Mouse (Mus musculus) heart, adult 2 months (tissue): ENCODE measurements at regions not wholly inside any gene's neighbourhood (a gene's known extent, or its start where the extent isn't known, plus 50 kb on each side); places are given as distances from the start of the nearest gene placed in this dataset.

Source experiments
- DNase-seq, 2 experiments: peaks; one replicate each; pipeline ENCODE4 v3.0.0; 2021
- H3K27ac ChIP-seq: fragments of 200-600 bp; 2 replicates; pipeline ENCODE4 v1.8.1; 2022
- H3K27me3 ChIP-seq: fragments of 200-500 bp; 2 replicates; pipeline ENCODE4 v1.6.1; 2012; ENCODE audit warnings: mild to moderate bottlenecking, low read length, inconsistent platforms, mixed read lengths; ENCODE audit not compliant: control insufficient read depth, insufficient read depth
- H3K36me3 ChIP-seq: fragments of 200-500 bp; 2 replicates; pipeline ENCODE4 v1.6.1; 2012; ENCODE audit warnings: low read length, inconsistent platforms; ENCODE audit not compliant: control insufficient read depth, insufficient read depth
- H3K4me1 ChIP-seq: fragments of 200-500 bp; 2 replicates; pipeline ENCODE4 v1.6.1; 2011; ENCODE audit warnings: low read length; ENCODE audit not compliant: control insufficient read depth, insufficient read depth
- H3K4me3 ChIP-seq: fragments of 200-600 bp; 2 replicates; pipeline ENCODE4 v1.8.1; 2022
- H3K79me2 ChIP-seq: fragments of 200-500 bp; replicated peaks from 2 replicates; pipeline ENCODE4 v1.6.1; 2012; ENCODE audit warnings: mild to moderate bottlenecking, inconsistent platforms, low read length, moderate library complexity, mixed read lengths; ENCODE audit not compliant: control insufficient read depth, insufficient read depth
- H3K9ac ChIP-seq: fragments of 200-500 bp; 2 replicates; pipeline ENCODE4 v1.6.1; 2012; ENCODE audit warnings: low read depth, mild to moderate bottlenecking, control low read depth, inconsistent platforms, low read length, mixed read lengths
- CTCF ChIP-seq: fragments of 200-600 bp; IDR thresholded peaks from 2 replicates; pipeline ENCODE4 v1.8.1; 2022; ENCODE audit warnings: antibody characterized with exemption, mild to moderate bottlenecking, moderate library complexity
- EP300 ChIP-seq: fragments of 200-500 bp; IDR thresholded peaks from 2 replicates; pipeline ENCODE4 v1.6.1; 2011; ENCODE audit warnings: low read depth, low read length, control low read depth; ENCODE audit not compliant: insufficient read depth
- POLR2A ChIP-seq: fragments of 200-500 bp; IDR thresholded peaks from 2 replicates; pipeline ENCODE4 v1.6.1; 2011; ENCODE audit warnings: mild to moderate bottlenecking, low read depth, low read length, control low read depth; ENCODE audit not compliant: insufficient read depth
- WGBS: fragments of 180-500 bp; shearing (Covaris S2); methylation state at CpG from one replicate; pipeline ENCODE4 v1.1.7; 2018; 5-methylcytosine and 5-hydroxymethylcytosine counted together
- intact Hi-C: fragments of 180-260 bp; cut with DNase I; formaldehyde crosslinking; loops from one replicate; pipeline ENCODE4 v1.15.1; 2025

- DNase-seq = no peak
- Histone ChIP-seq H3K27me3 (no peaks in the 10 kb centered on the region), H3K4me1 (no peaks in the 10 kb centered on the region), H3K79me2 (no peaks in the 10 kb centered on the region), H3K4me3 (no peak overlapping the region), H3K36me3 (no peaks in the 10 kb centered on the region), H3K27ac (no peak overlapping the region), H3K9ac (no peak overlapping the region)
- intact Hi-C loops = no loop called here
- TF ChIP-seq EP300 (no peak), POLR2A (no peak), CTCF (no peak)
- 68% methylated on average over 7 of the region's 7 CpGs for WGBS
Measured at GRCm38 (mm10) chr10:70374726-70375125, 65.6 kb upstream of the Fam13c start.

- H3K4me1 ChIP-seq = no peaks in the 10 kb centered on the region
- 70% methylated on average over 7 of the region's 7 CpGs for WGBS
- H3K27me3 ChIP-seq = no peaks in the 10 kb centered on the region
- DNase-seq = no peak
- no peaks in the 10 kb centered on the region for H3K79me2 ChIP-seq
- intact Hi-C loops = loop anchor here (5.0 kb wide), 1 partner anchor 57 kb away; no protein-coding TSS in a partner anchor
- no peak overlapping the region for H3K9ac ChIP-seq
- TF ChIP-seq EP300 (no peak), POLR2A (no peak), CTCF (no peak)
- H3K4me3 ChIP-seq = no peak overlapping the region
- H3K27ac ChIP-seq = no peak overlapping the region
- H3K36me3 ChIP-seq = no peaks in the 10 kb centered on the region
Measured at GRCm38 (mm10) chr10:70380041-70380651, 60.1 kb upstream of the Fam13c start.

GRCm38 (mm10) chr10:70384689-70385088 is 55.6 kb upstream of the Fam13c start:
- intact Hi-C loops = loop anchor here (5.0 kb wide), 1 partner anchor 53 kb away; no protein-coding TSS in a partner anchor
- 86% methylated on average over 4 of the region's 4 CpGs for WGBS

GRCm38 (mm10) chr10:70387729-70388128 is 52.6 kb upstream of the Fam13c start:
- intact Hi-C loops = no loop called here
- WGBS = 86% methylated on average over 5 of the region's 5 CpGs
- no peak for DNase-seq

More at GRCm38 (mm10) chr10:70384689-70385088, 55.6 kb upstream of the Fam13c start:
- Histone ChIP-seq H3K4me3 (no peak overlapping the region), H3K9ac (no peak overlapping the region), H3K79me2 (no peaks in the 10 kb centered on the region), H3K27me3 (no peaks in the 10 kb centered on the region), H3K36me3 (no peaks in the 10 kb centered on the region), H3K4me1 (no peaks in the 10 kb centered on the region), H3K27ac (no peak overlapping the region)
- DNase-seq = no peak
- TF ChIP-seq CTCF = no peak
- no peak for TF ChIP-seq POLR2A
- no peak for TF ChIP-seq EP300

More at GRCm38 (mm10) chr10:70387729-70388128, 52.6 kb upstream of the Fam13c start:
- Histone ChIP-seq H3K36me3 (no peaks in the 10 kb centered on the region), H3K4me1 (no peaks in the 10 kb centered on the region), H3K4me3 (no peak overlapping the region), H3K79me2 (no peaks in the 10 kb centered on the region), H3K27ac (no peak overlapping the region), H3K27me3 (no peaks in the 10 kb centered on the region), H3K9ac (no peak overlapping the region)
- TF ChIP-seq CTCF (peak; percentile 39), POLR2A (no peak)
